Mouse (Mus musculus) cortical plate, adult 2 months (tissue): ENCODE results near the gene Pdp2.

ENCODE experiments used
- CTCF ChIP-seq: fragments of 200-500 bp; IDR thresholded peaks from 2 replicates; pipeline ENCODE4 v1.5.1; 2011; ENCODE audit warnings: mild to moderate bottlenecking, control low read depth, low read length; ENCODE audit not compliant: insufficient read depth; ENCODE audit errors: extremely low read depth
- POLR2A ChIP-seq: fragments of 200-500 bp; IDR thresholded peaks from 2 replicates; pipeline ENCODE4 v1.6.1; 2011; ENCODE audit warnings: mild to moderate bottlenecking, low read length, control low read depth; ENCODE audit not compliant: insufficient read depth; ENCODE audit errors: extremely low read depth

DNA sequence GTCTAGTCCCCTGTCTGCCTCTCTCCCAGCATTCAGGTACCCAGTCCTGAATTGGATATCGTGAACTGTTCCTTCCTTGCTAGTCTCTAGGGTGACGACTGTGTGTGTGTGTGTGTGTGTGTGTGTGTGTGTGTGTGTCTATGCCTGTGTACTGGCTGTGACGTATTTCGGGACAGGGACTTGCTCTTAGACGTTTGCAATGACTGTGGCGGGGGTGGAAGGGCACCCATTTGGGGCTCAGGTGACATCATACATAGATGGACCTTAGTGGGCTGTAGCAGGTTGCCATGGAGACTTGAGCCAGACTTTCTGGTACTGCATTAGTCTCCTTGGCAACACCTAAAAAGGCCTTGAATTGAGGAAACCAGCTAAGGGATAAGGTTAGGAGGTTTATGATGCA is 41.2 kb downstream of the Pdp2 start:
- TF ChIP-seq CTCF = no peak
- TF ChIP-seq POLR2A = no peak
